Mouse (Mus musculus) left cerebral cortex, postnatal 36 days (tissue): ENCODE data around the gene Slc25a42. TPM values are rescaled to one million over a fixed set of nuclear protein-coding genes. Genes with fewer than 3 reads are reported as not detected.

ENCODE experiments used
- DNase-seq, 2 experiments: peaks; one replicate each; pipeline ENCODE4 v3.0.0; 2021 to 2022; ENCODE audit warnings: low spot score in 2 of 2, mixed read lengths in 1 of 2
- intact Hi-C: fragments of 180-260 bp; cut with DNase I; formaldehyde crosslinking; loops from one replicate; pipeline ENCODE4 v1.15.1; 2025
- total RNA-seq, 2 experiments: library from RNA; stranded (reverse); gene quantifications; 2 replicates each; pipeline ENCODE4 v1.2.3; 2021

The Slc25a42 gene
- total RNA-seq, 2 experiments from 2014 or later: 29.7 to 45.9 TPM

- peak; percentile 97 to 98 for DNase-seq
- intact Hi-C loops: no loop called here
These were observed 72.9 kb downstream of the Slc25a42 start, which contains the start of the genes Rfxank, Borcs8 and Mef2b for GRCm38 (mm10) chr8:70139026-70139857. Gene Rfxank, minus strand, starts transcription at chr8:70139154. Gene Borcs8, plus strand, starts transcription at chr8:70139499. Gene Mef2b, plus strand, starts transcription at chr8:70139711.

- intact Hi-C loops: no loop called here
- DNase-seq: no peak
These were observed 74.2 kb downstream of the Slc25a42 start for GRCm38 (mm10) chr8:70137890-70138289.

DNA sequence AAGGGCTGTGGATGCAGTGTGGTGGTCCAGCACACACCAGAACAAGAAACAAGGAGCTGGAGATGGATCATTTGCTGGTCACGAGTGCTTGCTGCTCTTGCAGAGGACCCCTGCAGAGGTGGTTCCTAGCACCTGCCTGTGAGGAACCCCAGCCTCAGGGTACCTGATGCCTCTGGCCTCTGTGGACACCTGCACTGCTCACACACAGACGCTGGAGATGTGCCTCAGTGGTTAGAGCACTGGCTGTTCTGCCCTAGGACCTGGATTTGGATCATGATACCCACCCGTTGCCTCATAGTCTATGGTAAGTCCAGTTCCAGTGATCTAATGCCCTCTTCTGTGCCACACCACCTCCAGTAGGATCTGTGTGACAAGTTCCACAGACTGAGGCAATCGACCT lies 75.5 kb downstream of the Slc25a42 start:
- no peak for DNase-seq
- intact Hi-C loops: no loop called here

DNA sequence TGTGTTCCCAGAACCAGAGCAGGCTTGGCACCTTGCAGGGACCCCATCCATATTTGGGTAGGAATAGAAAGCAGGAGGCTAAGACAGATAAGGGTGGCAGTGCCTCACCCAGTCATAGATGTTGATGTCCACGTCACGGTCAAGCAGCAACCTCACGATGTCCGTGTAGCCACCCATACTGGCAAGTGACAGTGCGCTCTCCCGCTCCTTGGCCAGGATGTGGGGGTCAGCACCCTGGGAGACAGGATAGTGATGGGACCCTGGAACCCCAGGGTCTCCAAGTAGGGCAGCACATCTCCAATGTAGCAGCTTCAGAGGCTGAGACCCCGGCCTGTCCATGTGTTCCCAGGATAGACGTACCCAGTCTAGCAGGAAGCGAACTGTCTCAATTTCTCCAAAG lies 77.2 kb downstream of the Slc25a42 start:
- intact Hi-C loops: no loop called here
- no peak for DNase-seq

Other genes starting within 250 kb of the Slc25a42 start
- gene Gatad2a, start 215.9 kb downstream of the Slc25a42 start, total RNA-seq: 10 to 100 TPM; 27.3 to 27.6 TPM
- gene Mau2, start 169.6 kb downstream of the Slc25a42 start, total RNA-seq: 10 to 100 TPM; 71.3 to 78.7 TPM
- gene Sugp1, start 169.5 kb downstream of the Slc25a42 start, total RNA-seq: 10 to 100 TPM; 48.5 to 53.4 TPM
- gene Tm6sf2, start 139.4 kb downstream of the Slc25a42 start, total RNA-seq: 1 to 10 TPM; 1.5 TPM
- gene Hapln4, start 128.8 kb downstream of the Slc25a42 start, total RNA-seq: 10 to 100 TPM; 78.4 to 95.6 TPM
- 100 to 1,000 TPM; 192 to 201 TPM for gene Ncan, start 91.4 kb downstream of the Slc25a42 start, total RNA-seq
- 10 to 100 TPM; 18.5 to 27.4 TPM for gene Nr2c2ap, start 81.0 kb downstream of the Slc25a42 start, total RNA-seq
- 10 to 100 TPM; 12.7 to 16.7 TPM for gene Rfxank, start 73.2 kb downstream of the Slc25a42 start, total RNA-seq
- 10 to 100 TPM; 47.9 to 50.5 TPM for gene Borcs8, start 72.8 kb downstream of the Slc25a42 start, total RNA-seq
- under 1 TPM; 0.61 to 0.64 TPM for gene Mef2b, start 72.6 kb downstream of the Slc25a42 start, total RNA-seq
- 10 to 100 TPM; 42.9 to 60.1 TPM for gene Tmem161a, start 39.9 kb downstream of the Slc25a42 start, total RNA-seq
- 100 to 1,000 TPM; 105 to 126 TPM for gene Sugp2, start 21.9 kb upstream of the Slc25a42 start, total RNA-seq
- gene Armc6, start 22.2 kb upstream of the Slc25a42 start, total RNA-seq: 10 to 100 TPM; 37.4 to 42.2 TPM
- 1 to 10 TPM; 9.1 to 9.6 TPM for gene Homer3, start 70.5 kb upstream of the Slc25a42 start, total RNA-seq
- 10 to 100 TPM; 47.8 to 49.8 TPM for gene Ddx49, start 90.2 kb upstream of the Slc25a42 start, total RNA-seq
- 100 to 1,000 TPM; 124 to 139 TPM for gene Cope, start 90.2 kb upstream of the Slc25a42 start, total RNA-seq
- gene Cers1, start 103.5 kb upstream of the Slc25a42 start, total RNA-seq: 100 to 1,000 TPM; 101 to 104 TPM
- 10 to 100 TPM; 15.3 to 23.7 TPM for gene Gdf1, start 117.5 kb upstream of the Slc25a42 start, total RNA-seq
- gene Upf1, start 141.0 kb upstream of the Slc25a42 start, total RNA-seq: 10 to 100 TPM; 59.2 to 66.3 TPM
- gene Comp, start 161.3 kb upstream of the Slc25a42 start, total RNA-seq: under 1 TPM; 0.25 to 0.88 TPM
- gene Crtc1, start 227.3 kb upstream of the Slc25a42 start, total RNA-seq: 100 to 1,000 TPM; 116 to 140 TPM